Mouse (Mus musculus) intestine, postnatal 0 days (tissue): Measurements from ENCODE around the gene Themis2. TPM values are rescaled to one million over a fixed set of nuclear protein-coding genes. Genes with fewer than 3 reads are reported as not detected.
"Not testable (repeated sequence)": the region's sequence is repeated elsewhere in the genome, so short reads cannot be mapped to it uniquely, and the experiment has no call there.

Experiments used
- ATAC-seq: fragments of 200-750 bp; cut with Nextera tagmentation; 2 replicates; pipeline ENCODE4 v1.8.0; 2017; ENCODE audit warnings: mild to moderate bottlenecking, moderate TSS enrichment, moderate library complexity
- H3K27ac ChIP-seq: fragments of 300-500 bp; sonication (generic); 2 replicates; pipeline ENCODE4 v1.5.1; 2014; ENCODE audit warnings: mild to moderate bottlenecking, low read depth, low read length, moderate library complexity
- H3K27me3 ChIP-seq: fragments of 300-500 bp; sonication (generic); replicated peaks from 2 replicates; pipeline ENCODE4 v1.6.1; 2014; ENCODE audit warnings: low read length, mixed read lengths; ENCODE audit not compliant: control insufficient read depth, insufficient read depth
- H3K36me3 ChIP-seq: fragments of 300-500 bp; sonication (generic); 2 replicates; pipeline ENCODE4 v1.6.1; 2014; ENCODE audit warnings: mild to moderate bottlenecking, moderate library complexity; ENCODE audit not compliant: control insufficient read depth, insufficient read depth
- H3K4me1 ChIP-seq: fragments of 300-500 bp; sonication (generic); replicated peaks from 2 replicates; pipeline ENCODE4 v1.6.1; 2014; ENCODE audit warnings: antibody characterized with exemption, low read length, mixed read lengths; ENCODE audit not compliant: control insufficient read depth, insufficient read depth
- H3K4me2 ChIP-seq: fragments of 300-500 bp; sonication (generic); replicated peaks from 2 replicates; pipeline ENCODE4 v1.6.1; 2014; ENCODE audit warnings: low read depth, mild to moderate bottlenecking, moderate library complexity
- H3K4me3 ChIP-seq: fragments of 300-500 bp; sonication (generic); 2 replicates; pipeline ENCODE4 v1.5.1; 2014; ENCODE audit warnings: low read depth, low read length
- H3K9ac ChIP-seq: fragments of 300-500 bp; sonication (generic); 2 replicates; pipeline ENCODE4 v1.6.1; 2014; ENCODE audit warnings: mild to moderate bottlenecking, low read depth, low read length
- H3K9me3 ChIP-seq: fragments of 300-500 bp; sonication (generic); 2 replicates; pipeline ENCODE4 v1.6.1; 2016; ENCODE audit warnings: mixed run types; ENCODE audit not compliant: control insufficient read depth
- CTCF ChIP-seq: sonication (generic); IDR thresholded peaks from 2 replicates; pipeline ENCODE4 v1.5.1; 2016; ENCODE audit warnings: low read depth, mild to moderate bottlenecking, control low read depth, antibody characterized with exemption, moderate library complexity
- WGBS: fragments of 180-500 bp; shearing (Covaris S2); extraction: QIAGEN DNeasy Blood & Tissue Kit; methylation state at CpG from one replicate; pipeline ENCODE4 v1.1.7; 2014; 5-methylcytosine and 5-hydroxymethylcytosine counted together
- polyA plus RNA-seq: library from polyadenylated mRNA; unstranded; fragments of >200 nt; fragmentation: Nextera tagmentation; extraction: Ambion mirVana; gene quantifications from 2 replicates; pipeline ENCODE4 v1.2.1, GENCODE M21; 2015

Themis2 gene
- polyA plus RNA-seq, 1 experiment from 2014 or later, result 1.3 TPM

DNA sequence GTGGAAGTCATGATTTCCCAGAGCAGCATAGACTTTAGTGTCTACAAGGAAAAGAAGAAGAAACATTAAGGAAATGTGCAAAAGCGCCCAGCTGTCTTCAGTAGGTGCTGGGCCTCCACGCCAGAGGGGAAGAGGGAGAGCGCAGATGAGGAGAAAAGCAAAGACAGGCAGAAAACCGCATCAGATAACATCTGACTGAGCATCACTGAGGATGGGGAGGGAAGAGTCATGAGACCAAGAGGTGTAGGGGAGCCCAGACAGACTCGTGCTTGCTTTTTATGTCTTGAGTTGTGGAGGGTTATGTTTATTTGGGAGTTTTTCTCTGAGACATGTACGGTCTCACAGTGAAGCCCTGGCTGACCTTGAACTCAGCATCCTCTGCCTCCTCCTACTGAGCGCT is 54.7 kb downstream of the Themis2 start:
- no peak for ATAC-seq
- H3K4me1 ChIP-seq, result no peaks in the 10 kb centered on the region
- no peaks in the 10 kb centered on the region for H3K9me3 ChIP-seq
- H3K4me3 ChIP-seq, result no peak overlapping the region
- WGBS, result 91% methylated on average over 7 of the region's 7 CpGs
- no peak overlapping the region for H3K4me2 ChIP-seq
- H3K27me3 ChIP-seq, result no peaks in the 10 kb centered on the region
- H3K27ac ChIP-seq, result no peak overlapping the region
- no peaks in the 10 kb centered on the region for H3K36me3 ChIP-seq
- H3K9ac ChIP-seq, result no peak overlapping the region
- no peak for TF ChIP-seq CTCF

- ATAC-seq, H3K4me3 ChIP-seq, H3K36me3 ChIP-seq, H3K9ac ChIP-seq, H3K4me2 ChIP-seq, H3K4me1 ChIP-seq, H3K27me3 ChIP-seq, H3K27ac ChIP-seq, H3K9me3 ChIP-seq: not testable (repeated sequence)
- WGBS, result 92% methylated on average over 9 of the region's 9 CpGs
Observed at GRCm38 (mm10) chr4:132737154-132737553, 59.0 kb downstream of the Themis2 start.

DNA sequence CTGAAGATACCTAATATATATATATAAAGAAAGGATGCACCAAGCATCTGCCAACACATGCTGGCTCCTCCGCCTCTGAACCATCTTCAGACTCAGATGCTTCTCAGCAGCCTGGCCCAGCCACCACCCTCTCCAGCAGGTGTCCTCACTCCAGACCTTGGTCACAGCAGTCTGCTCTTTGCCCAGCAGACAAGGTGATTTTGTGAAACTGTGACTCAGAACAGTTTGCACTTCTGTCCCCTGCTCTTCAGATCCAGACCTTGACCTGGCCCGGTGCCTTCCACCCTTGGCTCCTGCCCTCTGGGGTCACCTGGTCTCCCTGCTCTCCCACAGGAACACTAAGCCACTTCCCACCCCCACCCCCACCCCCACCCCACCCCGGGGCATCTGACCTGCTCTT is 60.3 kb downstream of the Themis2 start:
- H3K36me3 ChIP-seq, result no peaks in the 10 kb centered on the region
- peak; percentile 30; the same call in 1 of the 2 replicates for ATAC-seq
- H3K9ac ChIP-seq, result no peak overlapping the region
- H3K27me3 ChIP-seq, result no peaks in the 10 kb centered on the region
- H3K9me3 ChIP-seq, result no peaks in the 10 kb centered on the region
- WGBS, result 50% methylated on average over 3 of the region's 3 CpGs
- H3K4me3 ChIP-seq, result no peak overlapping the region
- peak; percentile 59 for TF ChIP-seq CTCF
- no peak overlapping the region for H3K27ac ChIP-seq
- no peaks in the 10 kb centered on the region for H3K4me1 ChIP-seq
- H3K4me2 ChIP-seq, result no peak overlapping the region

GRCm38 (mm10) chr4:132735389-132735788 is 60.8 kb downstream of the Themis2 start:
- no peaks in the 10 kb centered on the region for H3K9me3 ChIP-seq
- TF ChIP-seq CTCF, result no peak
- H3K4me3 ChIP-seq, result no peak overlapping the region
- WGBS, result 77% methylated on average over 2 of the region's 2 CpGs
- H3K4me1 ChIP-seq, result no peaks in the 10 kb centered on the region
- H3K27ac ChIP-seq, result no peak overlapping the region
- no peaks in the 10 kb centered on the region for H3K36me3 ChIP-seq
- no peaks in the 10 kb centered on the region for H3K27me3 ChIP-seq
- no peak overlapping the region for H3K4me2 ChIP-seq
- H3K9ac ChIP-seq, result no peak overlapping the region
- ATAC-seq, result no peak

GRCm38 (mm10) chr4:132734766-132735165 is 61.4 kb downstream of the Themis2 start:
- Histone ChIP-seq H3K9ac (no peak overlapping the region), H3K9me3 (no peaks in the 10 kb centered on the region), H3K4me2 (no peak overlapping the region), H3K4me3 (no peak overlapping the region), H3K27me3 (no peaks in the 10 kb centered on the region), H3K27ac (no peak overlapping the region), H3K36me3 (no peaks in the 10 kb centered on the region), H3K4me1 (no peaks in the 10 kb centered on the region)
- TF ChIP-seq CTCF, result no peak
- 90% methylated on average over 2 of the region's 2 CpGs for WGBS
- no peak for ATAC-seq

DNA sequence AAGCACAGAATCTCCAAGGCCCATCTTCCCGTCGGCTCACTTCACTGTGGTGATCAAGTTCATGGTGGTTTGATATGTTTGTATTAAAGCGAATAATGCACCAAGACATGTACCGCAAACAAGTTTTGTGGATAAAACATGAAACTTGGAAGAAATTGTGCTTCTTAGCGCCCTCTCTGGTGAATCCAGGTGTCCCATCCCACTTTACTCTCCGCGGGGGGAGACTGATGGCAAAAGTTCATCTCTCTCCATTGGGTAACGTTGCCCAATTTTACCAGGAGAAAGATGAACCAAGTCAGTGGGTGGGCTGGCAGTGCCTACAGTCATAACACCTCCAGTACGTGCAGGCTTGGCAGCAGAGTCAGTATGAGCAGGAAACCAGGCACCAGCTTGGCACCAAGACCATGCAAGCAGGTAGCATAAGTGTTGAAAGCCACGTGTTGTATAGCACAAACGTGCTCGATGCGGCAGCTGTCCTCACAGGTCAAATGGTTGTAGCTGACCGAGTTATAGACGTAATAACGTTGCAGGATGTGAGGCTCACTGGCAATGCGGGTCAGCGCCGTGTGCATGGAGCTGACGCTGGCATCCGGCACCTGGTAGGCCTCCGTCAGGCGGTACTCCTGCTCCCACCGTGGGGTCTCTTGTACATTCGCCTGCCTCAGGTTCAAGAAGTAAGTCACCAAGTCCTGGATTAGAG is 63.0 kb downstream of the Themis2 start:
- Histone ChIP-seq H3K4me1 (no peaks in the 10 kb centered on the region), H3K9ac (no peak overlapping the region), H3K4me2 (no peak overlapping the region), H3K36me3 (no peaks in the 10 kb centered on the region), H3K27me3 (no peaks in the 10 kb centered on the region), H3K4me3 (no peak overlapping the region), H3K27ac (no peak overlapping the region), H3K9me3 (no peaks in the 10 kb centered on the region)
- no peak for ATAC-seq
- WGBS, result 93% methylated on average over 25 of the region's 25 CpGs
- TF ChIP-seq CTCF, result no peak
